Mouse (Mus musculus): Measurements from ENCODE around the gene Rnf130.

Rnf130 gene

GRCm38 (mm10) chr11:50127781-50128180 lies 102.6 kb downstream of the Rnf130 start:
- H3K27me3 ChIP-seq (ENCODE audit: control insufficient read depth, insufficient read depth, low read length, poor library complexity, severe bottlenecking): no peaks in the 10 kb centered on the region
- H3K36me3 ChIP-seq (ENCODE audit: control insufficient read depth, insufficient read depth, low read length, poor library complexity, severe bottlenecking): no peaks in the 10 kb centered on the region
- DNase-seq (ENCODE audit: low read depth, low spot score): no peak

DNA sequence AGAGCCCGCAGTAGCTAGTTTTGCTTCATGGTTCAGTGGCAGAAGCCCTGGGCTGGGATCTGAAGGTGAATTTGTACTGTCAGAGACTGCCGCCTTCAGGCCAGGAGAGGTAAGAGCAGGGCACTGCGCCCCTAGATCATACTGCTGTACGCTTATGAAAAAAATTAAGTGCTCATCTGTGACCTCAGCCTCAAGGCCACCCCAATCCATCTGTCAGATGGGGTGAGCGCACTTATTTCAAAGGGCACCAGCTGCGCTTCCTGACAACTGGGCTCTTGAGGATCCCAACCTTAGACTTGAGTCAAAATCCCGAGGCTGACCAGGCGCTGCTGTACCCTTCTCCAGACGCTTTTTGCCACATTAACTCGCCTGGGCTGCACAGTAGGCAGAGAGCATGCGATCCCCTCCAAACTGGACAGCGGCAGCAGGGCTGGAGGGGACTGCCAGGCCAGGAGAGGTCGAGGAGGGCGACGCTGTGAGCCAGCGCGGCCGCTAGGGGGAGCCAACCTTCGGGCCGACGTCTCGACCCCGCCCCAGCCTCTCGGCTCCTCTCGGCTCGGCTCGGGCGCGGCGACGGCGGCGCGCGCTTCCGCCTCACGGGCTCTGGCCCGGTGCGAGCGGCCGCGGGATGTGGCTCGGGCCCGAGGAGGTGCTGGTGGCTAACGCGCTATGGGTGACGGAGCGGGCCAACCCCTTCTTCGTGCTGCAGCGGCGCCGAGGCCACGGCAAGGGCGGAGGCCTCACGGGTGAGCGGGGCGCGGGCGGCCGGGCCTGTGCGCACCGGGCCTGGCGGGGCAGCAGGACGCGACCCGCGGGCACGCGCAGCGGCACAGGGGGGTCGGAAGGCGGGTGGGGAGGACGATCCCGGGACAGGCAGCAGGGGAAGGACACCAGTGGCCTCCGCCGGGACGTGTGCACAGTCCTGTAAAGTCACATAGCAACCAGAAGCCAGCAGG lies 105.9 kb downstream of the Rnf130 start, which contains the start of gene Tbc1d9b:
Tbc1d9b (plus strand) TSS at position 586 of the 956 bp plus-strand sequence.
- DNase-seq (ENCODE audit: low read depth, low spot score): peak; percentile 93
- H3K27me3 ChIP-seq (ENCODE audit: control insufficient read depth, insufficient read depth, low read length, poor library complexity, severe bottlenecking): no peaks in the 10 kb centered on the region
- H3K36me3 ChIP-seq (ENCODE audit: control insufficient read depth, insufficient read depth, low read length, poor library complexity, severe bottlenecking): no peaks in the 10 kb centered on the region

GRCm38 (mm10) chr11:50131801-50132201 lies 106.7 kb downstream of the Rnf130 start:
- peak; percentile 5 for DNase-seq (ENCODE audit: low read depth, low spot score)
- Histone ChIP-seq H3K36me3 (ENCODE audit: control insufficient read depth, insufficient read depth, low read length, poor library complexity, severe bottlenecking) (no peaks in the 10 kb centered on the region), H3K27me3 (ENCODE audit: control insufficient read depth, insufficient read depth, low read length, poor library complexity, severe bottlenecking) (no peaks in the 10 kb centered on the region)

GRCm38 (mm10) chr11:50132265-50132664 lies 107.1 kb downstream of the Rnf130 start:
- Histone ChIP-seq H3K36me3 (ENCODE audit: control insufficient read depth, insufficient read depth, low read length, poor library complexity, severe bottlenecking) (no peaks in the 10 kb centered on the region), H3K27me3 (ENCODE audit: control insufficient read depth, insufficient read depth, low read length, poor library complexity, severe bottlenecking) (no peaks in the 10 kb centered on the region)
- no peak for DNase-seq (ENCODE audit: low read depth, low spot score)

DNA sequence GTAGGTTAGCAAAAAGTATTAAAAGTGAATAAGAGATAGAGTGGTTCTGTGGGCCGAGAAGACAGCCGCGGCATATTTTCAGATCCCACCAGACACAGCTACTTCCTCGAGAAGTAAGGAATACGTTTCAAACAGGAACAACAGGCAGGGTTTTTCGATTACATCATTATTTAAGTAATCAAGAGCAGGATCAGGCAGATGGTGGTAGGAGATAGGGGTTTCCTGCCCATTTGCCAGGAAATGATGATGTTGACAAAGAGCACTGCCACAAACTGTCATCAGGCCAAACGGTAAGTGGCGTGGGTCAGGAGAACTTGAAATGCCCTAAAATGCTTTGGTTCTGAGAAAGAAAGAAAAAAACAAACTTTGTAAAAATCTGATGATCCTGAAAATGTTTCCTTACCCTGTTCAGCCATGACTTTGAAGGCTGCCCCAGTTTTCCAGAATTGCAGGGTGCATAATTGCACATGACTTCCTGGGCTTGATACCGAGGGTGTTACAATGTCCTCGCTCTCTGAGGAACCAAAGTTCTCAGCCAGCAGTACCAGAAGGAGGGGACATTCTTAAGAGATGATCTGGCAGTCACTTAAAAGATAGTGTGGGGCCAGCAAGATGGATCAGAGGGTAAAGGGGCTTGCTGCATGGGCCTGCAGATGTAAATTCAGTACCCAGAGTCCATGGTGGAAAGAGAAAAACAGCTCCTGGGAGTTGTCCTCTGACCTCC lies 109.2 kb downstream of the Rnf130 start:
- Histone ChIP-seq H3K36me3 (ENCODE audit: control insufficient read depth, insufficient read depth, low read length, poor library complexity, severe bottlenecking) (peaks cover 1% of the 10 kb centered on the region; the same call in 1 of the 2 replicates), H3K27me3 (ENCODE audit: control insufficient read depth, insufficient read depth, low read length, poor library complexity, severe bottlenecking) (no peaks in the 10 kb centered on the region)
- DNase-seq (ENCODE audit: low read depth, low spot score): no peak

DNA sequence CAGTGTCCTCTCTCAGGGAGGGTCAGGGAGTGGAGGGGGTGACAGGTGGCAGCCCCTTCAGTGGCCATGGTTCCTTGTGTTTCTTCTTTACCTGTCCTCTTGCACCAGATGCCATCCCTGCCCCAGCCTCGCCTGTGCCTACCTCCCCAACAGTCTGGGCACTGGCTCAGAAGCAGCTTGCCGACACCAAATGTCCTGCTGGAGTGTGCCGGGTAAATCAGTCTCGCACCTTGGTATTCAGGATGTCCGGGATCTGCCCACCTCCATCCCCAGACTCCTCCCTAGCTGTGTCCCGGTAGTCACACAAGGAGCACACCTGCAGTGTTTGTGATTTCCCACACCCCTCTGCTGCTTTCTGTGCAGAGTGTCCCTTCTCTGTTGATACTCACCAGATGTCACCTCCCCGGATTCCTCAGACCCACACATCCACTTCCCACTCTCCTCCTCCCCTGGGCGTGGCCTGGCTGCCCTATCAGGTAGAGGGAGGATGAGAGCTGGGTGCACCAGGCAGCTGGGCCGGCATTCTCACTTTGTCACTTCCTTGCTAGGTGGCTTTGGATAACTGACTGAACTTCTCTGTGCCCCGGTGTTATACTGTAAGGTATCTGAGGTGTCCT lies 113.2 kb downstream of the Rnf130 start:
- Histone ChIP-seq H3K27me3 (ENCODE audit: control insufficient read depth, insufficient read depth, low read length, poor library complexity, severe bottlenecking) (no peaks in the 10 kb centered on the region), H3K36me3 (ENCODE audit: control insufficient read depth, insufficient read depth, low read length, poor library complexity, severe bottlenecking) (peaks cover 6% of the 10 kb centered on the region; the same call in 1 of the 2 replicates)
- DNase-seq (ENCODE audit: low read depth, low spot score): no peak

DNA sequence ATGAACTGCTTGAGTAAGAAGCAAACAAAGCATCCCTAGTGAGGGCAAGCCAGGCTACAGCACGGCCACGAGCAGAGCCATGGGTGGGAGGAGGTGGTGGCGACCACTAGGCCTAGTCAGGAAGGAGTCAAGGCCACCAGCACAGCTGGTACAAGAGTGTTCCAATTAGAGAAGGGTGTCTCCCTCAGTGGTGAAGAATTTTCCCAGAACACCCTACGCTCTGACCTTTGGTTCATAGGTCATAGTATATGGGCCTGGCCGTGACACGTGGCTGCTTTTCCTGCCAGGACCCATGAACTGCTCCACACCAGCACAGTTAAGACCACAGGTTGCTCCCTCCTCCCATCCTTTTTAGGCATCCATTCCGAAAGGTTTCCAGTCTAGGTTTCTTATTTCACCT lies 114.4 kb downstream of the Rnf130 start:
- peaks cover 6% of the 10 kb centered on the region; the same call in 1 of the 2 replicates for H3K36me3 ChIP-seq (ENCODE audit: control insufficient read depth, insufficient read depth, low read length, poor library complexity, severe bottlenecking)
- no peak for DNase-seq (ENCODE audit: low read depth, low spot score)
- H3K27me3 ChIP-seq (ENCODE audit: control insufficient read depth, insufficient read depth, low read length, poor library complexity, severe bottlenecking): no peaks in the 10 kb centered on the region

GRCm38 (mm10) chr11:50145529-50145928 lies 120.4 kb downstream of the Rnf130 start:
- H3K27me3 ChIP-seq (ENCODE audit: control insufficient read depth, insufficient read depth, low read length, poor library complexity, severe bottlenecking): no peaks in the 10 kb centered on the region
- DNase-seq (ENCODE audit: low read depth, low spot score): no peak
- peaks cover 2% of the 10 kb centered on the region for H3K36me3 ChIP-seq (ENCODE audit: control insufficient read depth, insufficient read depth, low read length, poor library complexity, severe bottlenecking)

DNA sequence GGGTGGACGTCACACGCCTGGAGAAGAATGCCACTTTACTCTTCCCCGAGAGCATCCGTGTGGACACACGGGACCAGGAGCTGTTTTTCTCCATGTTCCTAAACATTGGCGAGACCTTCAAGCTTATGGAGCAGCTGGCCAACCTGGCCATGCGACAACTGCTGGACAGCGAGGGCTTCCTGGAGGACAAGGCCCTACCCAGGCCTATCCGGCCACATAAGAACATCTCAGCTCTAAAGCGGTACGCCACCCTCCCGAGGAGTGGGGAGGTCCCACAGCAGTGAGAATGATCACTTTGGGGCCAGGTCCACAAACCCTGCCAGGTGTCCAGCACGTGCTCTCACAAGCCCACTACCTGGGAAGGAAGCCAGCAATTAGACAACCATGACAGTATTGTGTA lies 121.0 kb downstream of the Rnf130 start:
- Histone ChIP-seq H3K36me3 (ENCODE audit: control insufficient read depth, insufficient read depth, low read length, poor library complexity, severe bottlenecking) (peaks cover 2% of the 10 kb centered on the region), H3K27me3 (ENCODE audit: control insufficient read depth, insufficient read depth, low read length, poor library complexity, severe bottlenecking) (no peaks in the 10 kb centered on the region)
- no peak for DNase-seq (ENCODE audit: low read depth, low spot score)

GRCm38 (mm10) chr11:50147267-50147957 lies 122.3 kb downstream of the Rnf130 start:
- Histone ChIP-seq H3K27me3 (ENCODE audit: control insufficient read depth, insufficient read depth, low read length, poor library complexity, severe bottlenecking) (no peaks in the 10 kb centered on the region), H3K36me3 (ENCODE audit: control insufficient read depth, insufficient read depth, low read length, poor library complexity, severe bottlenecking) (peaks cover 8% of the 10 kb centered on the region)
- DNase-seq (ENCODE audit: low read depth, low spot score): no peak

DNA sequence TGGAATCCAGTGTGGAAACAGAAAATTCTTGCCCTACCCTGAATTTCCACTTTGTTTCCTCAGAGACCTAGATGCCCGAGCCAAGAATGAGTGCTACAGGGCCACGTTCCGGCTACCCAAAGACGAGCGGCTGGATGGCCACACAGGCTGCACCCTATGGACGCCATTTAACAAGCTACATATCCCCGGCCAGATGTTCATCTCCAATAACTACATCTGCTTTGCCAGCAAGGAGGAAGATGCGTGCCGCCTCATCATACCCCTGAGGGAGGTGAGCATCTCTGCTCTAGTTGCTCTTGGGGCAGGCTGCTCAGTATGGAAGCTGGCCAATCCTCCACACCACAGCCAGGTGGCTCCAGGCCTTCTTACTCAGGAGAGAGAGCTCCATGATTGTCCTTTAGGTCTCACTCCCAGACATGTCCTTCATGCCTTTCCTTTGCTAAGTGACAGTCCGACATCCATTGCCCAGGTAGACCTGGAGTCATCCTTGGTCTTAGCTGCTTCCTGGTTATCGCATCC lies 122.9 kb downstream of the Rnf130 start:
- DNase-seq (ENCODE audit: low read depth, low spot score): no peak
- Histone ChIP-seq H3K36me3 (ENCODE audit: control insufficient read depth, insufficient read depth, low read length, poor library complexity, severe bottlenecking) (peaks cover 6% of the 10 kb centered on the region), H3K27me3 (ENCODE audit: control insufficient read depth, insufficient read depth, low read length, poor library complexity, severe bottlenecking) (no peaks in the 10 kb centered on the region)

DNA sequence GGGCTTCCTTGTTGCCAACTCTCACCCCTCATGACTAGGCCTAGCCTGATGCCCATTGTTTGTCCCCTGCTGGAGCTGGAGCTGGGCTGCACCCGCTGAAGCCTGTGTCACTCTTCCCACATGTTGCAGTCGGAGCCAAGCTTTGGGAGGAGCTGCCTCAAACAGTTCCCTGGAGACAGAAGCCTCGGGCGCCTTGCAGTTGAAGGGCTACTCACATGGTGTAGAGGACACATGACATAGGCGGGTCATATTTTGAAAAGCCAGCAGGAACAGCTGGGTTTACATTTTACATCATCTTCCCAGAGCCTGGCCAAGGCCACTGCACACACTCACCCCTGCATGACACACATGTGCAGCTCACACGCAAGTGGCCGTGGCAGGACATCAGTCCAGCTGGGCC lies 124.1 kb downstream of the Rnf130 start:
- Histone ChIP-seq H3K36me3 (ENCODE audit: control insufficient read depth, insufficient read depth, low read length, poor library complexity, severe bottlenecking) (peaks cover 6% of the 10 kb centered on the region), H3K27me3 (ENCODE audit: control insufficient read depth, insufficient read depth, low read length, poor library complexity, severe bottlenecking) (no peaks in the 10 kb centered on the region)
- DNase-seq (ENCODE audit: low read depth, low spot score): no peak

- DNase-seq (ENCODE audit: low read depth, low spot score): no peak
- H3K36me3 ChIP-seq (ENCODE audit: control insufficient read depth, insufficient read depth, low read length, poor library complexity, severe bottlenecking): peaks cover 6% of the 10 kb centered on the region
- H3K27me3 ChIP-seq (ENCODE audit: control insufficient read depth, insufficient read depth, low read length, poor library complexity, severe bottlenecking): no peaks in the 10 kb centered on the region
Observed at GRCm38 (mm10) chr11:50149603-50150150, 124.5 kb downstream of the Rnf130 start.

GRCm38 (mm10) chr11:50151374-50151773 lies 126.2 kb downstream of the Rnf130 start:
- no peaks in the 10 kb centered on the region for H3K27me3 ChIP-seq (ENCODE audit: control insufficient read depth, insufficient read depth, low read length, poor library complexity, severe bottlenecking)
- no peak for DNase-seq (ENCODE audit: low read depth, low spot score)
- peaks cover 6% of the 10 kb centered on the region for H3K36me3 ChIP-seq (ENCODE audit: control insufficient read depth, insufficient read depth, low read length, poor library complexity, severe bottlenecking)

Data from splenic B cell, adult 2 months (primary cell).